Mouse (Mus musculus) heart, postnatal 10 days (tissue): Measurements from ENCODE around the gene Shmt1. TPM values are rescaled to one million over a fixed set of nuclear protein-coding genes. Genes with fewer than 3 reads are reported as not detected.
A peak's percentile ranks its signal among the peaks of the same experiment; 100 is the strongest.
"Not testable (repeated sequence)": the region's sequence is repeated elsewhere in the genome, so short reads cannot be mapped to it uniquely, and the experiment has no call there.

Experiments
- DNase-seq, 2 experiments: peaks; one replicate each; pipeline ENCODE4 v3.0.0; 2021
- intact Hi-C: fragments of 180-260 bp; cut with DNase I; formaldehyde crosslinking; loops from one replicate; pipeline ENCODE4 v1.15.1; 2025
- total RNA-seq, 2 experiments: library from RNA; stranded (reverse); gene quantifications; 2 replicates each; pipeline ENCODE4 v1.2.3; 2021

Shmt1 gene
- 10 to 100 TPM; 19.9 to 22.4 TPM for total RNA-seq

GRCm38 (mm10) chr11:60811618-60812017 lies at the start of gene Shmt1:
Shmt1 (minus strand) TSS chr11:60811718.
- intact Hi-C loops = loop anchor here (2.0 kb wide), 1 partner anchor 15 kb away; no protein-coding TSS in a partner anchor

GRCm38 (mm10) chr11:60856587-60856986 lies 45.1 kb upstream of the Shmt1 start:
- intact Hi-C loops = no loop called here

More at GRCm38 (mm10) chr11:60811618-60812017, at the start of gene Shmt1:
- not testable (repeated sequence) for DNase-seq

GRCm38 (mm10) chr11:60845415-60845814 lies 33.9 kb upstream of the Shmt1 start:
- no peak for DNase-seq
- intact Hi-C loops = no loop called here

More at GRCm38 (mm10) chr11:60856587-60856986, 45.1 kb upstream of the Shmt1 start:
- DNase-seq = no peak

DNA sequence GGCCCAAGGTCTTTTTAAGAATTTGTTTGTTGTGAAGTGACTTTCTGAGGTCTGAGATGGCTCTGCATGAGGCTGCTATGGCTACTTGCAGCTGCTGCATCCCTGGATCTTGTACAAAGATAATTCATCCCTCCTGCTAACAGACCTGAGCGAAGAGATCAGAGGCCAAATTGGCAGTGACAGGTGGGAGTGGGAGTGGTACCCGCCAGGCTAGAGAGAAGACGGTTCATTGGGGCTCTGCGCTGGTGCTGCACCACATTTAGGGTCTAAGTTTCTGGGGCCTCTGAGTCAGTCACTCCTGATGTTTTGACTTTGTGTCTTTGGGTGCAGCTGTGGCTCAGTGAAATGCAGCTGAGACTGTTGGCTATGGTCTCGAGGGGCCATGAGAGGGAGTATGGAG lies 31.9 kb upstream of the Shmt1 start:
- no peak for DNase-seq
- intact Hi-C loops = no loop called here

GRCm38 (mm10) chr11:60841467-60842200 lies 30.1 kb upstream of the Shmt1 start:
- no peak for DNase-seq
- intact Hi-C loops = no loop called here

DNA sequence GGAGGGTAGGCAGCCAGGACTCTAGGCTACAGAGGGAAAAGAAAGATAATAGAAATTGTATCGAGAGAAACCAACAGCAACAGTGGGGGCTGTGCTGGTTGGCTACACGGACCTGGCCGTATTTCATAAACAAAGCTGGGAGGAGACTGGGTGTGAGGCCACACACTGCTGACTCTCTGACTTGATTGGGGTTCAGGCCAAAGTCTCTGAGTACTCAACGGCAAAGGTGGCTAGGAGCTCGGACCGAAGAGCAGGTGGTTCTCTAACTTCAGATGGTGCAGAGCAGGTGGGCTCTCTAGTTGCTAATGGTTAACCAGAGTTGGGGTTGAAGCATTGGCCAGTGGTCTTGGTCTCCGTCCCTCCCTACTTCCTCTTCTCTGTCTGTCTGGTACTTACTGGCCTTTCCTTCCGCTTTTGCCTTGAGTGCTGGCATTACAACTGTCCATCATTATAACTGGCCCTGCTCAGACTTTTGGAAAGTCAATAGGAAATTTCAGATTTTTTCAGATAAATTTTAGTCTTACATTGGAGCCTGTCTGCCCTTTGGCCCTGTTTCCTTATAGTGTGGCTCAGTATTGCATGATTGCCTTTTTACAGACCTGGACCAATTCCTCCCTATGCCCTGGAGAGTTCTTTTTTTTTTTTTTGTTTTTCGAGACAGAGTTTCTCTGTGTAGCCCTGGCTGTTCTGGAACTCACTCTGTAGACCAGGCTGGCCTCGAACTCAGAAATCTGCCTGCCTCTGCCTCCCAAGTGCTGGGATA lies 26.3 kb upstream of the Shmt1 start:
- intact Hi-C loops = loop anchor here (10.0 kb wide), 1 partner anchor 283 kb away; no protein-coding TSS in a partner anchor
- peak in 1 of 2 experiments; percentile 19 for DNase-seq

DNA sequence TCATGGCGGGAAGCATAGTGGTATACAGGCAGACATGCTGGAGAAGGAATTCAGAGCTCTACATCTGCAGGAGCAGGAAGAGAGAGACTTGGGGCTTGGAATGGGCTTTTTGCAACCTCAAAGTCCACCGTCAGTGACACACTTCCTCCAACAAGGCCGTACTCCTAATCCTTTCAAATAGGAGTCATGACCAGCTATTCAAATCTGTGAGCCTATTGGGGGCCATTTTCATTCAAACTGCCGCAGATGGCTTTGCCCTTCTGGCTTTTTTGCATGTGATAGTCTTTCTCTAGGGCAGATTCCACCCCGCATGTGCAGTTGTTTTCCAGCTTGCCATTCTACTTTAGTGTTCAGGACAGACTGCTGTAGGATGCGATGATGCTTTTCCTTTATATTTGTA lies 25.4 kb upstream of the Shmt1 start:
- intact Hi-C loops = loop anchor here (10.0 kb wide), 1 partner anchor 282 kb away; no protein-coding TSS in a partner anchor
- no peak for DNase-seq

GRCm38 (mm10) chr11:60830433-60831052 lies 19.0 kb upstream of the Shmt1 start, which contains the start of gene Dhrs7b:
Dhrs7b (plus strand) TSS chr11:60830631.
- intact Hi-C loops = loop anchor here (1.0 to 10.0 kb wide), 3 partner anchors 47 to 276 kb away; partner anchors contain the start of gene Tmem11
- peak; percentile 92 for DNase-seq

GRCm38 (mm10) chr11:60828903-60829302 lies 17.4 kb upstream of the Shmt1 start:
- intact Hi-C loops = no loop called here

DNA sequence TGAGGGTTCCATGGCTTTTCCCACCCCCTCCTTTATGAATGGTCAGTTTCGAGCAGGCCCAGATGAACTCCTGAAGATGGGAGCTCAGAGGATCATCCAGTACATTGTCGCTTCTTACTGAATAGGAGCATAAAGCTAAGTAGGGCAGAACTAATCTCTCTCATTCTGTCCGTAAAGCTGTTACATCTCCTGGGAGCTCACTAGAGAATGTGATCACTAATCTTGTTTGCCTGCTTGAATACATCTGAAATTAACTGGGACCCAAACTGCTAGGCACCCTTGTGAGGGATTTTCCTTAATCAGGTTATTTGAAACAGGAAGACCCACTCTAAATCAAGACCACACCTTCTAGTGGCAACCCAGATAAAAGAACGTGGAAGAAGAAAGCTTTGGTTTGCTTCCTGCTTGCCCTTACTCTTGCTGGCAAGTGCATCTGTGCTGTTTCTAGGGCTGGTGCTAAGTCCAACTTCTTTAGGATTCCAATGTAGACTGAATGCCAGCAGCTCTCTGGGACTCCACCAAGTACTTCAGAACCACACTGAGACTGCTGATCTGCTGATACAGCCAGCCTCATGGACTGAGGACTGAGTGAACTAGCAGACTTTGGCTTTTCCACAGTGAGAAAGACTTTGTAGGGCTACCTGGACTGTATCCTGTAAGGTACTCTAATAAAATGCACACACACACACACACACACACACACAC lies 15.9 kb upstream of the Shmt1 start:
- DNase-seq = no peak
- intact Hi-C loops = loop anchor here (2.0 kb wide), 1 partner anchor 15 kb away; no protein-coding TSS in a partner anchor

More at GRCm38 (mm10) chr11:60828903-60829302, 17.4 kb upstream of the Shmt1 start:
- DNase-seq = peak in 1 of 2 experiments; percentile 36

DNA sequence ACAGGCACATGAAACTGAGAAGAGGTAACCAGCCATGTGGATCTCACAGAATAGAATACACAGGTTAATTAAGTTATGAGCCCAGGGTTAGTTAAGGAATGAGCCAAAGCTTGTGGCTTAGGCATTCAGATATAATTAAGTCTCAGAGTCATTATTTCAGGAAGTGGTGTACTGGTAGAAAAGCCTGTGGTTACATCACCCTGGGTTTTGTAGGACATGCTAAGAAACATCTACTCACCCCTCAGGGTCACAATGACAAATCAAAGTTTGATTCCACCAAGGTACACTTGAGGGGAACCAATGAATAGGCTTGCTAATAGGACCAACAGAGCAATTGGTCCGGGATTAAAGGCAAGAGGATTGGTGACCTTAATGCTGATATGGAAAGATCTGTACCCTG lies 15.2 kb upstream of the Shmt1 start:
- intact Hi-C loops = loop anchor here (2.0 kb wide), 1 partner anchor 14 kb away; no protein-coding TSS in a partner anchor

DNA sequence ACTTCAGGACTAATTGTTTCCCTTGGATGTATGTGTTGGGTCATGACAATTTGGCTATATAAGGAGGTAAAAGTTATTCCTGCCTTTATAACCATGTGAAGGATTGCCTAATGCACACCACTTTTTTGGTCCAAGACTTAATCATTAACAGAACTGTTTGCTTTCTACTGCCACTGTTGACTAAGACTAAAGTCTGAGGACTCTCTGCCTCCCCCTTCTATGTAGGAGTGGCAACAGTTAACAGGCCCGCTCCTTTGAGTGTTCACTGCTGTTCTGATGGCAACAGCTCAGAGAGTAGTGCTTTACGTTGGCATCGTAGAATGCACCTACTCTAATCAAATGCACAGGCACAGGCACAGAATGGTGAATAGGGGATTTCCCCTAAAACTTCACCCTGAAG lies 13.7 kb upstream of the Shmt1 start:
- intact Hi-C loops = no loop called here
- DNase-seq = no peak

More for the DNA sequence above, 15.2 kb upstream of the Shmt1 start:
- no peak for DNase-seq

DNA sequence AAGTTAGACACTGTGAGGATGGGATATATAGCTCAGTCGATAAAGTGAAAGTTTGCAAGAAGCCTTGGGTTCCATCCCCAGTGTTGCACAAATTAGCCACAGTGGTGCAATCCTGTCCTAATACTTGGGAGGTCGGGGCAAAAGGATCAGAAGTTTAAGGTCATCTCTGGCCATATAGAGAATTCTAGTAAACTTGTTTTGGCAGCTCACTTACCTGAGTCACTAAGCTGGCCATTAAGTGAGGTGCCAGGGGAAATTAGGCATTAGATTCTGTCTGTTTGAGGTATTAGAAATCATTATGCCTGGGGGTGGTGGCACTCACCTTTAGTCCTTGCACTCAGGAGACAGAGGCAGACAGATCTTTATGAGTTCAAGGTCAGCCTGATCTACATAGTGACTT lies 12.3 kb upstream of the Shmt1 start:
- no peak for DNase-seq
- intact Hi-C loops = no loop called here

DNA sequence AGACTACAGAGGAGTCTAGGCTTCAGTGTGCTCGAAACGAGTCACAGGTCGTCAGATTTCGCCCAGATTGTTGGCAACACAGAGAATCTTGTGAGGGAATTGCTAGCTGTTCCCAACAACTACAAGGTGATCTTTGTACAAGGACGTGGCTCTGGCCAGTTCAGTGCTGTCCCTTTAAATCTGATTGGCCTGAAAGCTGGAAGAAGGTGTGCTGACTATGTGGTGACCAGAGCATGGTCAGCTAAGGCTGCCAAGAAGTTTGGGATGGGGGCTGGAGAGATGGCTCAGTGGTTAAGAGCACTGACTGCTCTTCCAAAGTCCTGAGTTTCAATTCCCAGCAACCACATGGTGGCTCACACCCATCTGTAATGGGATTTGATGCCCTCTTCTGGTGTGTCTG lies 4.9 kb upstream of the Shmt1 start:
- intact Hi-C loops = no loop called here

DNA sequence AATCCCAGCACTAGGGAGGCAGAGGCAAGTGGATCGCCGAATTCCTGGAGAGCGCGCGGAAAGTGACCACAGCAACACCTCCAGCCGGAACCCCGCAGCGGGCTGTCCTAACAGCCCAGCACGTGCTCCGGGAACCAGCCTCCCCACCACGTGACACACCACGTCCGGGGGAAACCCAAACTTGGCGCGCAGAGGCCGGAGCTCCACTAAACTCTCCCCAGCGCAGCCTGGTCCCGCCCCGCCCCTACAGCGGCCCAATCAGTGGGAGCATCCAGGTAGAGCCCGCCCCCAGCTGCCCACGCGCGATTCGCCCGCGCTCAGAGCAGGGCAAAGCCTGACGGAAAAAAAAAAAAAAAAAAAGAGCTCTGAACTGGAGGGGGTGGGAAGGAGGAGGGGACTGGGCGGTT lies 461 bp downstream of the Shmt1 start:
- peak; percentile 95 for DNase-seq
- intact Hi-C loops = no loop called here

More for the DNA sequence above, 4.9 kb upstream of the Shmt1 start:
- no peak for DNase-seq

DNA sequence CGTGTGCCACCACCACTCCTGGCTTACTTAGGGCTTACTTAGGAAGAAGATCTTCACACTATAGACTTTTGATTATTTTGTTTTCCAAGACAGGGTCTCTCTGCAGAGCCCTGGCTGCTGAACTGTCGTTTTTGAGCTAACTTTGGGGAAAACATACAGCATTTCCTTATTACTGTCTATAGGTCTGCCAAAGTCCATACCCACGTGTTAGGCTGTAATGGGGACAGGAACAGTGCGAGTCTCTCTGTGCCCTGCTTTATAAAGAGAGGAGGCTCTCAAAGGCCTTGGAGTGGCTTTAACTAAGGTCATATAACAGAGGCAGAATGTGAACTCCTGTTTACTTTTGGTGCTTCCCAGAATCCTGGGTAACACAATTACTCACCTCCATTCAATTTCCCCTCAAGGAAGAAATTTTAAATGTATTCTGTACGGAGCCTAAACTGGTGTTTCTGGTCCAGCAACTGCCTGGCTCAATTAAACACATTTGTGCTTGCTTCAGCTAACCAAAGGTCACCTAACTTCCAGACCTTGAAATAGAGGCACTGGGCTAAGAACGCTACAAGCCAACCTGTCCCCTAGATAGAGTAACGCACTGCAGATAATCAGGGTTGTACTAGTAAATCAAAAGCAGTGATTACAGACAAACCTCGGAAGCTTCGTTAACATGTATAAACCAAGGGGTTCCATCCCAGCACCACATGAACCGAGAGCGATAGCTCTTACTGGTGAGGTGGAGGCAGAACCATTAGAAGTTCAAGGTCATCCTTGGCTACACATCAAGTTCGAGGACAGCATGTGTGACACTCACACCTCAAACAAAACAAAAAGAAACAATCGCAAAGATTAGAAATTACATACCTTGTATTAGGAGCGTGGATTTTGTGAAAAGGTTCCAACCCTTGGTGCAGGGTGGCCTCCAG lies 1.2 kb downstream of the Shmt1 start:
- intact Hi-C loops = no loop called here
- peak in 1 of 2 experiments; percentile 12 for DNase-seq

- DNase-seq = no peak
- intact Hi-C loops = no loop called here
Measured at GRCm38 (mm10) chr11:60809546-60809945, 2.0 kb downstream of the Shmt1 start.

DNA sequence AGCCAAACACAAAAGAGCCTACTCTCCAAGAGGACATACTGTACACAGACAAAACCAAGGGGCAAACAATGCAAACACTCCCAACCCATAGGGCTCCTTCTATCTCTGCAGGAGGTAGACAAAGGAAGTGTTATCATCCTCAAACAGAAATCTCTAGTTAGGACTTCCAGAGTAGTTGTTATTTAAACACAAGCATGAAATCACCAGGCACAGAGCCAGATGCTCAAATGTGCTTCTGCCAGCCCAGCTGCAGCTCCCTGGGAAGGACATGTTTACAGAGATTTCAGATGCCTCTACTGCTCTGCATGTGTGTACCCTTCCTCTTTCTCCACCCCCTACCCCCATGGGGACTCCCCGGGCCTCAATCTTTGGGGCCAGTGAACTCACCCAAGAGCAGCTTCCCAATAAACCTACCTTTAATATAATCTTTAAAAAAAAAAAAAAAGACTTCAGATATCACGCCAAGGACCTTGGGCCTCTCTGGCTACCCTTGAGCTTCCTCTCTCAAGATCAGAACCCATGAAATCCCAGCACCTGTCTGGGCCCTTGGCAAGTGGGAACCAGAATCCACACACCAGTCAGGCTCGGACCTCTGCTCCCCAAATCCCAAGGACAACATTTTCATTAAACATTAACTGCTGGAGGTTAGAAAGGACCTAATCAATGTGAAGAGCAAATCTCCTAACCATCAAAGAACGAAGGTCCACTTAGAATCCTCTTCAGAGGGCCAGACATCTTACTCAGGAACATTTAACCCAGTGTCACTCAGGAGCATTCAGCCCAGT lies 3.0 kb downstream of the Shmt1 start:
- intact Hi-C loops = no loop called here
- DNase-seq = peak; percentile 63 to 67
